Mouse (Mus musculus) heart, postnatal 36 days (tissue): ENCODE measurements around the gene Uncx. TPM values are rescaled to one million over a fixed set of nuclear protein-coding genes. Genes with fewer than 3 reads are reported as not detected.

Source experiments
- DNase-seq, 2 experiments: peaks; one replicate each; pipeline ENCODE4 v3.0.0; 2021 to 2022
- intact Hi-C: fragments of 180-260 bp; cut with DNase I; formaldehyde crosslinking; loops from one replicate; pipeline ENCODE4 v1.15.1; 2025
- total RNA-seq, 2 experiments: library from RNA; stranded (reverse); gene quantifications; 2 replicates each; pipeline ENCODE4 v1.2.3; 2021

Gene Uncx
- total RNA-seq, 2 experiments from 2014 or later = not detected

GRCm38 (mm10) chr5:139595001-139595400, 51.7 kb downstream of the Uncx start:
- intact Hi-C loops = no loop called here
- no peak for DNase-seq

Other genes with a start within 250 kb of the Uncx start
- gene Adap1, start 217.9 kb upstream of the Uncx start, total RNA-seq = 1 to 10 TPM; 1.4 to 1.5 TPM
- 10 to 100 TPM; 80.4 to 83.7 TPM for gene Cox19, start 192.1 kb upstream of the Uncx start, total RNA-seq
- gene Cyp2w1, start 190.9 kb upstream of the Uncx start, total RNA-seq = not detected
- 10 to 100 TPM; 43.6 to 56.2 TPM for gene Gpr146, start 165.8 kb upstream of the Uncx start, total RNA-seq
- gene C130050O18Rik, start 138.2 kb upstream of the Uncx start, total RNA-seq = under 1 TPM; 0.62 to 0.64 TPM
- gene Gper1, start 120.3 kb upstream of the Uncx start, total RNA-seq = 1 to 10 TPM; 1.7 to 2.0 TPM
- gene 3110082I17Rik, start 83.0 kb upstream of the Uncx start, total RNA-seq = 1 to 10 TPM; 4.7 to 5.5 TPM
- 10 to 100 TPM; 14.0 to 17.9 TPM for gene Zfand2a, start 58.9 kb upstream of the Uncx start, total RNA-seq
- 1 to 10 TPM; 2.4 to 2.8 TPM for gene Micall2, start 192.8 kb downstream of the Uncx start, total RNA-seq
- 10 to 100 TPM; 40.4 to 42.7 TPM for gene Ints1, start 232.2 kb downstream of the Uncx start, total RNA-seq
- gene Mafk, start 248.0 kb downstream of the Uncx start, total RNA-seq = 10 to 100 TPM; 36.9 to 37.7 TPM